Mouse (Mus musculus) lung, adult 18-20 months (tissue): ENCODE data around the gene Prnd.

ENCODE experiments used
- DNase-seq, 2 experiments: peaks; one replicate each; pipeline ENCODE4 v3.0.0; 2022; ENCODE audit warnings: mixed read lengths in 2 of 2

Prnd gene

GRCm38 (mm10) chr2:131940506-131940905 lies 10.2 kb upstream of the Prnd start:
- DNase-seq: no peak

- no peak for DNase-seq
Observed at GRCm38 (mm10) chr2:131941501-131941900, 9.2 kb upstream of the Prnd start.

- no peak for DNase-seq
Observed at GRCm38 (mm10) chr2:131944370-131944769, 6.3 kb upstream of the Prnd start.

- DNase-seq: no peak
Observed at GRCm38 (mm10) chr2:131945225-131945624, 5.4 kb upstream of the Prnd start.

GRCm38 (mm10) chr2:131945765-131946164 lies 4.9 kb upstream of the Prnd start:
- DNase-seq: no peak

- DNase-seq: no peak
Observed at GRCm38 (mm10) chr2:131946351-131946750, 4.3 kb upstream of the Prnd start.

GRCm38 (mm10) chr2:131948156-131948555 lies 2.5 kb upstream of the Prnd start:
- DNase-seq: no peak

GRCm38 (mm10) chr2:131948916-131949639 lies 1.6 kb upstream of the Prnd start:
- no peak for DNase-seq

GRCm38 (mm10) chr2:131949767-131950597 lies 679 bp upstream of the Prnd start:
- DNase-seq: no peak

GRCm38 (mm10) chr2:131952456-131952855 lies 1.8 kb downstream of the Prnd start:
- DNase-seq: no peak

GRCm38 (mm10) chr2:131952961-131953538 lies 2.4 kb downstream of the Prnd start:
- DNase-seq: peak in 1 of 2 experiments; percentile 42

GRCm38 (mm10) chr2:131953711-131954110 lies 3.0 kb downstream of the Prnd start:
- no peak for DNase-seq

GRCm38 (mm10) chr2:131954835-131955234 lies 4.2 kb downstream of the Prnd start:
- peak; percentile 37 to 59 for DNase-seq

- peak; percentile 79 to 84 for DNase-seq
Observed at GRCm38 (mm10) chr2:131955264-131955663, 4.6 kb downstream of the Prnd start.

- no peak for DNase-seq
Observed at GRCm38 (mm10) chr2:131956336-131957256, 5.9 kb downstream of the Prnd start.

- no peak for DNase-seq
Observed at GRCm38 (mm10) chr2:131957731-131958222, 7.1 kb downstream of the Prnd start.

GRCm38 (mm10) chr2:131961671-131962070 lies 11.0 kb downstream of the Prnd start:
- DNase-seq: no peak

- no peak for DNase-seq
Observed at GRCm38 (mm10) chr2:131970597-131970996, 19.9 kb downstream of the Prnd start.

GRCm38 (mm10) chr2:131971098-131971497 lies 20.4 kb downstream of the Prnd start:
- DNase-seq: no peak

GRCm38 (mm10) chr2:131976663-131977062 lies 26.0 kb downstream of the Prnd start:
- no peak for DNase-seq

- DNase-seq: no peak
Observed at GRCm38 (mm10) chr2:131980866-131981265, 30.2 kb downstream of the Prnd start.

- DNase-seq: peak; percentile 50 to 68
Observed at GRCm38 (mm10) chr2:131982546-131983196, 32.0 kb downstream of the Prnd start.
